Mouse (Mus musculus) heart, embryonic 13.5 days (tissue): ENCODE measurements around the gene Mtmr11. TPM values are rescaled to one million over a fixed set of nuclear protein-coding genes. Genes with fewer than 3 reads are reported as not detected.
"Not testable (repeated sequence)": the region's sequence is repeated elsewhere in the genome, so short reads cannot be mapped to it uniquely, and the experiment has no call there.

ENCODE experiments used
- ATAC-seq: fragments of 200-750 bp; cut with Nextera tagmentation; 2 replicates; pipeline ENCODE4 v1.8.0; 2017; ENCODE audit warnings: moderate TSS enrichment; ENCODE audit not compliant: insufficient number of reproducible peaks, low FRiP score, low TSS enrichment; ENCODE audit errors: extremely low read depth
- H3K27ac ChIP-seq: fragments of 300-500 bp; sonication (generic); replicated peaks from 2 replicates; pipeline ENCODE4 v1.5.1; 2015; ENCODE audit warnings: moderate library complexity, mild to moderate bottlenecking, inconsistent platforms
- H3K27me3 ChIP-seq: fragments of 300-500 bp; sonication (generic); replicated peaks from 2 replicates; pipeline ENCODE4 v1.6.1; 2015; ENCODE audit warnings: mild to moderate bottlenecking, inconsistent platforms
- H3K36me3 ChIP-seq: fragments of 300-500 bp; sonication (generic); 2 replicates; pipeline ENCODE4 v1.6.1; 2015; ENCODE audit warnings: mild to moderate bottlenecking, inconsistent platforms
- H3K4me1 ChIP-seq: fragments of 300-500 bp; sonication (generic); 2 replicates; pipeline ENCODE4 v1.6.1; 2015; ENCODE audit warnings: inconsistent platforms
- H3K4me2 ChIP-seq: fragments of 300-500 bp; sonication (generic); 2 replicates; pipeline ENCODE4 v1.6.1; 2015; ENCODE audit warnings: inconsistent platforms, mild to moderate bottlenecking, moderate library complexity
- H3K4me3 ChIP-seq: fragments of 300-500 bp; sonication (generic); 2 replicates; pipeline ENCODE4 v1.5.1; 2015; ENCODE audit warnings: moderate library complexity, mild to moderate bottlenecking, inconsistent platforms
- H3K9ac ChIP-seq: fragments of 300-500 bp; sonication (generic); 2 replicates; pipeline ENCODE4 v1.6.1; 2015; ENCODE audit warnings: inconsistent platforms, mild to moderate bottlenecking, moderate library complexity
- H3K9me3 ChIP-seq: fragments of 300-500 bp; sonication (generic); 2 replicates; pipeline ENCODE4 v1.6.1; 2016; ENCODE audit warnings: inconsistent platforms
- WGBS: fragments of 180-500 bp; shearing (Covaris S2); methylation state at CpG from one replicate; pipeline ENCODE4 v1.1.7; 2015; ENCODE audit warnings: mixed read lengths; 5-methylcytosine and 5-hydroxymethylcytosine counted together
- polyA plus RNA-seq: library from polyadenylated mRNA; unstranded; fragments of >200 nt; fragmentation: Nextera tagmentation; extraction: Ambion mirVana; gene quantifications from 2 replicates; pipeline ENCODE4 v1.2.1, GENCODE M21; 2015

The Mtmr11 gene
- polyA plus RNA-seq, 1 experiment from 2014 or later: 7.2 TPM

GRCm38 (mm10) chr3:96172197-96173178 lies 10.7 kb downstream of the Mtmr11 start, which contains the start of gene Sf3b4:
Sf3b4 (plus strand) TSS chr3:96172332.
- ATAC-seq: peak; percentile 84
- Histone ChIP-seq H3K9me3 (no peaks in the 10 kb centered on the region), H3K36me3 (peaks cover 53% of the 10 kb centered on the region), H3K9ac (peak within 1 kb of the TSS; percentile 95), H3K27me3 (no peaks in the 10 kb centered on the region), H3K27ac (peak within 1 kb of the TSS; percentile 99), H3K4me2 (peak within 1 kb of the TSS; percentile 93), H3K4me1 (peaks cover 37% of the 10 kb centered on the region), H3K4me3 (peak within 1 kb of the TSS; percentile 96)
- WGBS: under 1% methylated on average over 55 of the region's 58 CpGs

GRCm38 (mm10) chr3:96173185-96173584 lies 11.4 kb downstream of the Mtmr11 start:
- Histone ChIP-seq H3K9ac (peak overlapping the region; percentile 95), H3K4me3 (peak overlapping the region; percentile 96), H3K36me3 (peaks cover 54% of the 10 kb centered on the region), H3K4me2 (peak overlapping the region; percentile 93), H3K9me3 (no peaks in the 10 kb centered on the region), H3K4me1 (peaks cover 37% of the 10 kb centered on the region), H3K27ac (no peak overlapping the region), H3K27me3 (no peaks in the 10 kb centered on the region)
- WGBS: 36% methylated on average over 7 of the region's 7 CpGs
- ATAC-seq: no peak

GRCm38 (mm10) chr3:96174042-96174441 lies 12.2 kb downstream of the Mtmr11 start:
- not testable (repeated sequence) for ATAC-seq, H3K4me3 ChIP-seq, H3K27ac ChIP-seq, H3K27me3 ChIP-seq, H3K9me3 ChIP-seq
- WGBS: 90% methylated on average over 4 of the region's 4 CpGs
- H3K4me2 ChIP-seq: peak overlapping the region; percentile 93
- H3K4me1 ChIP-seq: peaks cover 37% of the 10 kb centered on the region
- peaks cover 61% of the 10 kb centered on the region for H3K36me3 ChIP-seq
- H3K9ac ChIP-seq: peak overlapping the region; percentile 44; the same call in 1 of the 2 replicates

DNA sequence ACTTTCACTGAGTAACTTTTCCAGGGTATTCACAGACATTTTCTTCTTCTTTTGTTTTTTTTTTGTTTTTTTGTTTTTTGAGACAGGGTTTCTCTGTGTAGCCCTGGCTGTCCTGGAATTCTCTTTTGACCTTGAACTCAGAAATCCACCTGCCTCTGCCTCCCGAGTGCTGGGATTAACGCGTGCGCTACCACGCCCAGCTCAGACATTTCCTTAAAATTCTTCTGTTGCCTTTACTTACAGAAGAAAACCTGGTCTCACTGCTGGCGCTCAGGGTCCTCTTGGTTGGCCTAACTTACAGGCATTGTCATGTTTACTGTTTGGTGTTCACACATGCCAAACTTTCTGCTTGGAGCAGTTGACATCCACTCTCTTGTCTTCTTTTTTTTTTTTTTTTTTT lies 13.4 kb downstream of the Mtmr11 start:
- H3K36me3 ChIP-seq: peaks cover 55% of the 10 kb centered on the region
- no peak overlapping the region for H3K9ac ChIP-seq
- 93% methylated on average over 6 of the region's 6 CpGs for WGBS
- H3K9me3 ChIP-seq: no peaks in the 10 kb centered on the region
- H3K4me2 ChIP-seq: no peak overlapping the region
- H3K27me3 ChIP-seq: no peaks in the 10 kb centered on the region
- no peak overlapping the region for H3K4me3 ChIP-seq
- no peak for ATAC-seq
- H3K27ac ChIP-seq: no peak overlapping the region
- peaks cover 38% of the 10 kb centered on the region for H3K4me1 ChIP-seq

- H3K27me3 ChIP-seq: no peaks in the 10 kb centered on the region
- H3K36me3 ChIP-seq: peaks cover 55% of the 10 kb centered on the region
- ATAC-seq: no peak
- no peak overlapping the region for H3K4me3 ChIP-seq
- 92% methylated on average over 4 of the region's 4 CpGs for WGBS
- no peak overlapping the region for H3K4me2 ChIP-seq
- no peaks in the 10 kb centered on the region for H3K9me3 ChIP-seq
- peaks cover 41% of the 10 kb centered on the region for H3K4me1 ChIP-seq
- H3K27ac ChIP-seq: no peak overlapping the region
- H3K9ac ChIP-seq: no peak overlapping the region
These were observed 16.6 kb downstream of the Mtmr11 start for GRCm38 (mm10) chr3:96178427-96178826.

DNA sequence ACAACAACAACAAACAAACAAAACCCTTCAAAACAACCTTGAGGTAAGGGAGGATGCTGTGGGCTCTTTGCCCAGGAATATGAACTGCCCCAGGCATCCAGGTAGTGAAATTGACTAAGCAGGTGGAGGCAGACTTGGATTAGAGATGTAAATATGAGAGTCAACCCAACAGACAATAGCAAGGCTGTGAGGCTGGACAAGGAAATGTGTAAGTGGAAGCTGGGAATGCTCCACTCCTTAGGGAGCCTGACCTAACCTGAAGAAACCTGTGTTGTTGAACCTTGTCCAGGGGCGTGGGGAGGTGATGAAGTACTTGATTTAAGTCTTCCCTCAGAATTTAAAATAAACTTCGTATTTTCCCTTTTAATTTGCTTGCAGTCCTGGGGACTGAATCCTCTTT lies 17.1 kb downstream of the Mtmr11 start:
- H3K27ac ChIP-seq: no peak overlapping the region
- no peak for ATAC-seq
- H3K27me3 ChIP-seq: no peaks in the 10 kb centered on the region
- peaks cover 51% of the 10 kb centered on the region for H3K36me3 ChIP-seq
- no peaks in the 10 kb centered on the region for H3K9me3 ChIP-seq
- H3K4me2 ChIP-seq: no peak overlapping the region
- H3K4me1 ChIP-seq: peaks cover 44% of the 10 kb centered on the region
- no peak overlapping the region for H3K9ac ChIP-seq
- 79% methylated on average over 2 of the region's 2 CpGs for WGBS
- H3K4me3 ChIP-seq: no peak overlapping the region

DNA sequence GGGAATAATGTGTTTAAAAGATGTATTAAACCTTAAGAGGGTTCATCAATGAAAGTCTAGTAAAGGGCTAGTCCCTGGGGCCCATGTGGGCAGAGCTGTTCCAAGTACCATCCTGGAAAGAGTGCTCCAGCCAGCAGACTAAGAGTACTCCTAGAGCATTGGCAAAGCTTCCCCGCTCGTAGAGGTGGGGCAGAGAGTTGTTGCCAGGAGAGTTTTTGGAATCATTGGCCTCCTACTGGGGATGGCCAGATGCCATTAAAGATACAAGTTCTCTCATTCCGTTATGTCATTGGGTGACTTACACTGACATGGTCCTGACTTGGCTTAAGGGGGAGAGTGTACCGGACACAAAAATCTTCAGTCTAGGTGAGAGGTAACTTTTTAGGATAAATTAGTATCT lies 17.7 kb downstream of the Mtmr11 start:
- no peaks in the 10 kb centered on the region for H3K9me3 ChIP-seq
- H3K4me3 ChIP-seq: no peak overlapping the region
- 55% methylated on average over 4 of the region's 4 CpGs for WGBS
- no peaks in the 10 kb centered on the region for H3K27me3 ChIP-seq
- H3K36me3 ChIP-seq: peaks cover 51% of the 10 kb centered on the region
- H3K4me2 ChIP-seq: no peak overlapping the region
- peaks cover 41% of the 10 kb centered on the region for H3K4me1 ChIP-seq
- ATAC-seq: no peak
- H3K9ac ChIP-seq: no peak overlapping the region
- no peak overlapping the region for H3K27ac ChIP-seq

DNA sequence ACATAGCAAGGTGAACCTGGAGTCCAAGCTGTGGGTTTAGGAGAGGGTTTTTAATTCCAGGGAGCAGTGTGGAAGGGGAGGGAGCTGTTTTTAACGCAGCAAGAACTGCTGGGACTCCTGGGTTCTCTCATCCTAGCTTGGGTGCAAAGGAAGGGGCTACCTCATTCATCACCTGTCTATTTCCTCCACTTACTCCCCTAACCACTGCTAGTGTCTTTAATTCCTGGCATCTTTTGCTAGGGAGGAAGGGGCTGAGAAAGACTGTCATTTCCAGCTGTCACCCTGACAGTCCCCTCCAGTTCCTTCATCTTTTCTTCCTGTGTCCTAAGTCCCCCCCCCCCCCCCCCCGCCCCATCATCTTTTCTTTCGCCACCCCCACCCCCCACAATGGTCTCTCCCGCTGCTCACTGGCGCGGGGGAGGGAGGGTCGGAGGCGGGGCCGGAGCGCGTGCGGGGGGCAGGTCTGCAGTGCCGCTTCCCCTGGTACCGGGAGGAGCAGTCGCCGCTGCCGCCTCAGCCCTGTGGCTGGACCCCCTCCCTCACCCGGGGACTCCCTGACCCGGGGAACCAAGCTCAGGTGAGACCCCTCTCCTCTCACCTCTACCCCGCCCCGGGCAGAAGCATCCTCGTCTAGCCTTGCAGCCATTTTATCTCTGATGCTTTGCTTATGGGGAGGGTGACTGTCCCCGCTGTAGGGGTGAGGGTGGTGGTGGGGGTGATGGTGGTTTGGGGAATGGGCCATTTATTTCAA lies 19.1 kb downstream of the Mtmr11 start, which contains the start of gene Sv2a:
Sv2a (plus strand) TSS at position 425 of the 751 bp plus-strand sequence.
- H3K9me3 ChIP-seq: no peaks in the 10 kb centered on the region
- 0% methylated on average over 14 of the region's 23 CpGs for WGBS
- H3K9ac ChIP-seq: peak within 1 kb of the TSS; percentile 88
- peak within 1 kb of the TSS; percentile 74 for H3K4me3 ChIP-seq
- no peak for ATAC-seq
- no peaks in the 10 kb centered on the region for H3K27me3 ChIP-seq
- peak within 1 kb of the TSS; percentile 96 for H3K27ac ChIP-seq
- peaks cover 39% of the 10 kb centered on the region for H3K4me1 ChIP-seq
- peak within 1 kb of the TSS; percentile 70 for H3K4me2 ChIP-seq
- H3K36me3 ChIP-seq: peaks cover 51% of the 10 kb centered on the region

DNA sequence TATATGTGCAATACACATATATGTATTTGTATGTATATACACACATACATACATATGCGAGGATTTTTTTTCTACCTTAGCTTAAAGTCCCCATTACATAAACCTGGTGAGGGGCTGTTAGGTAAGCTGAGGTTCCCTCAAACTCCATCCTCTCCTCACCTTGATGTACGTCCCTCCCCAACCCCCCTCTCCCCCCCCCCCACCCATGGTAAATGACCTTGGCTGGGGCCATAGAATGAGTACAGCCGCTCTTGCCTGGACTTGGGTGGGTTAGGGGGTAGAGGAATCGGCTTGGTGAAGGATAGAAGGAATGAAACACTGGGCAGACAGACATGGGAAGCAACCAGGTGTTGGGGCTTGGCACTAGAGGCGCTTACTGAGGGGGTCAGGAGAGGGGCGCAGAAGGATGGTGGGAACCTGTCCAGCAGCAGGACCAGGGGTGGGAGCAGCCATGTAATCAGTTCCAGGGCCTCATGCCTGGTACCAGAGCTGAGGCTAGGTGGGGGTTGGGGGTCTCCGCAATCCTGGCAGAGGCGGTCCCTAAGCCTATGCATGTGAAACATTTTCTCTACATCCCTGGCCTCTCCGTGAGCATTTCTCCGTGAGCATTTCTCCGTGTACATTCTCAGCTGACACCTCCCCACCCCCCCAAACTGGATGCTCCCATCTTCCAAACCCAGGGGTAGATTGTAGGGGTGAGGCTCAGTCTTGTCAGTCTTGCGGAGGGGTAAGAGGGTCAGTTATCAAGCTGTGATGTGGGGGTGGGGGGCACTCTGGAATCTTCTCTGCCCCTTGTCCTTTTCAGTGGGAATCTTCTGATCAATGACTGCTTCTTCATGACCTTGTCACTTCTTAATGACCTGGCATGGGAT lies 19.9 kb downstream of the Mtmr11 start:
- ATAC-seq: peak; percentile 35; the same call in 1 of the 2 replicates
- WGBS: 20% methylated on average over 12 of the region's 12 CpGs
- Histone ChIP-seq H3K27ac (peak overlapping the region; percentile 96), H3K9me3 (no peaks in the 10 kb centered on the region), H3K9ac (peak overlapping the region; percentile 88), H3K4me3 (peak overlapping the region; percentile 74), H3K4me2 (peak overlapping the region; percentile 70), H3K27me3 (no peaks in the 10 kb centered on the region), H3K4me1 (peaks cover 37% of the 10 kb centered on the region), H3K36me3 (peaks cover 49% of the 10 kb centered on the region)

- Histone ChIP-seq H3K36me3 (peaks cover 51% of the 10 kb centered on the region), H3K4me3 (peak overlapping the region; percentile 74), H3K27ac (peak overlapping the region; percentile 96), H3K4me1 (peaks cover 37% of the 10 kb centered on the region), H3K4me2 (peak overlapping the region; percentile 70), H3K27me3 (no peaks in the 10 kb centered on the region), H3K9ac (peak overlapping the region; percentile 88), H3K9me3 (no peaks in the 10 kb centered on the region)
- no peak for ATAC-seq
- 8% methylated on average over 4 of the region's 4 CpGs for WGBS
These were observed 20.6 kb downstream of the Mtmr11 start for GRCm38 (mm10) chr3:96182382-96182776.
